Mouse (Mus musculus) forebrain, embryonic 10.5 days (tissue): ENCODE results near the gene Timm8a2. TPM values are rescaled to one million over a fixed set of nuclear protein-coding genes. Genes with fewer than 3 reads are reported as not detected.

Source experiments
- polyA plus RNA-seq: library from polyadenylated mRNA; unstranded; fragments of >200 nt; fragmentation: Nextera tagmentation; extraction: Ambion mirVana; gene quantifications from 2 replicates; pipeline ENCODE4 v1.2.1, GENCODE M21; 2016

Gene Timm8a2
- polyA plus RNA-seq, 1 experiment from 2014 or later, result not detected

Other genes with a start within 250 kb of the Timm8a2 start
- 3.4 and 3.7 TPM in 2 replicates for gene Dock9, start 236.8 kb upstream of the Timm8a2 start, polyA plus RNA-seq
- 80.7 and 83.1 TPM in 2 replicates for gene Ubac2, start 156.1 kb upstream of the Timm8a2 start, polyA plus RNA-seq
- gene Gpr18, start 118.9 kb upstream of the Timm8a2 start, polyA plus RNA-seq, result 0.23 and 0.55 TPM in 2 replicates
- 1.9 and 2.5 TPM in 2 replicates for gene Gpr183, start 69.5 kb upstream of the Timm8a2 start, polyA plus RNA-seq
- 120 and 128 TPM in 2 replicates for gene Tm9sf2, start 72.4 kb downstream of the Timm8a2 start, polyA plus RNA-seq
- gene Clybl, start 147.0 kb downstream of the Timm8a2 start, polyA plus RNA-seq, result 29.1 and 35.3 TPM in 2 replicates